Mouse (Mus musculus) right cerebral cortex, postnatal 14 days (tissue): ENCODE results near the gene Cxcl10.
"Not testable (repeated sequence)": the region's sequence is repeated elsewhere in the genome, so short reads cannot be mapped to it uniquely, and the experiment has no call there.

Source experiments
- DNase-seq: peaks from one replicate; pipeline ENCODE4 v3.0.0; 2022

Gene Cxcl10

DNA sequence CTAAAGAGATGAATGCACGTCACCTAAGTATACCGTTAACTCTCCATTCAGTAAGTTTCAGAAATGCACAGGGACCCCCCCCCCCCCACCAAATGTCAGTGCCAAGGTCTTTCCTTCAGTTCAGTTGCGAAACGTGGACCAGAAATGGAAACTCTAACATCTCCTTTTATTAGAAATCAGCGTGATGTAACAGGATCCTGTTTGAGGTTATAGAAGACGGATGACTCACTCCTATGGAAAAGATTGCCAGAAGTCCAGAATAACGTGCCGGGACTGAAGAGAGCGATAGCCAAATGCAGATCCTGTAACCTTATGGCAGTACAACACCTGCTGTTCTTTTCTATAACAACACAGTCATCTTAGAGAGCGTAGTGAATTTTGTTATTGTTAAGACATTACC, 19.7 kb upstream of the Cxcl10 start:
- DNase-seq, result no peak

DNA sequence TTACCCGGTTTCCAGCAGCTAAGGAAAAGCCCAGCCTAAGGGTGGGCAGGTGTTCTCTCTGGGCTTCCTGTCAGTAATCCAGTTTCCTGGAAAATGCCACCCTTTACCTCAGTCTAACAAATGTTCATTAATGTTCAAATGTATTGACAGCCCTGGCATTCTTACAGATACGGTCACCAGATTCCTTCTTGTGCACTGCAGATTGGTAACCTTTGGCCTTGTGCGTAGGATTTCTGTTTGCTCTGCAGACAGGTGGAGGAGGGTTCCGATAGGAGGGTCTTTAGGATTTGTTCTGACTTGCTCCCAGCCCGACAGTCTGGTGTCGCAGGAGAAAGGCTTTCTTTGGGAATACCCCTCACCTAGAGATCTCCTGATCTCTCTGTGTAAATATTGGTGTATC, 17.9 kb upstream of the Cxcl10 start:
- no peak for DNase-seq

DNA sequence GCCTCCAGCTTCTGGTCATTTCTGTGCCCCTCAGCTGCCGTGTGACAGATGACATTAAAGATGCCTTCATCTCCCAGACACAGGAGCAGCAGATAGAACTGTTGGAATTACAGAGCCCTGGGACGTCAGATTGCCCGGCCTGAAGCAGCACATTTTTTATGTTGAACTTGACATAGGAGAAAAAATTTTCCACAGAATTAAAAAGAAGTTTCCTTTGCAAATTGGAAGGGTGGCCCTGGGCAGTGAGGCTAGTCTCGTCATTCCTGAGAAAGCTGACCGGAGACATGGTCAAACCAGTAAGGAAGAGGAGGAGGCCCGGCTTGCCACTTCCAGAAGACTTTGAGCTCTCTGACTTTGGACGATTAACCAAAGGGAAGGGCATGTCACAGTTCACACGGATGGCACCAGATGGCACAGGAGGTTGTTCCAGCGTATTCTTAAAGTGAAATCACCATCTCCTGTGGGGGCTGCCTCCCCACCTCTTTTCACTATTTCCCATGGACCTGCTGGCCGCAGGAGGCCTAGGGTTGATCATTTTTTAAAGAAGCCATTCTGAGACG, 16.5 kb upstream of the Cxcl10 start:
- no peak for DNase-seq

DNA sequence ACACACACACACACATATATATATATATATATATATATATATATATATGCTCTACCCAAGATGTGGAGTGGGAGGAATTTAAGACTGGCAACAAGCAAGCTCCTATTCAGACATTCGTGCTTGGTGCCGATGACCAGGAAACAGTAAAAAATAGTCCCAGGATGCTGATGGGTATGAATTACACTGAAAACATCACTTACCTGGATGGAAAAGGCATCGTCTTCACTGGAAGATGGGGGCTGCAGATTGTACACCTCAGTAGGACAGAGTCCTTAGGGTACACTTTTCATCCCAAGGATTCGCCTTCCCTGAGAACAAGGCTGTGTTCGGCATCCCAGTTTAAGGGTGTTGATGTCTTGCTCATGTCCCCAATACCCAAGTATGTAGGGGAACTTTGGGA, 15.3 kb upstream of the Cxcl10 start:
- no peak for DNase-seq

DNA sequence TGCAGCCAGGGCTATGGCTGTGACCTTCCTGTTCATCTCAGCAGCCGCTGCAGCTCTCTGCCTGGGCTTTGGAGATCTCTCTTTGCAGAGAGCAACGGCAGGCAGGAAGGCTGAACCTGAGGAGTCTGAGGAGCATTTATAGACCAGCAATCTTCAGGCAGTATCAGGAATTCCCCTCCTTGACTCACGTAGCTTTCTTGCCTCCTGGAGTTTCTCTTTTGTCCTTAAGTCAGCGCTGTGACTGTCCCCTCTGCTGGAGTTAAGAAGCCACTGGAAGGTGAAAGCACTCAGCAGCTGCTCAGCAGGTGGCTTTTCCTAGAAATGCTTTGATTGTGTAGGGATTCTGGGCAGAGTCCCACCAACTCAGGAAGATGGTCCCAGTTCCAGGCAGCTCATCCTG, 14.5 kb upstream of the Cxcl10 start:
- no peak for DNase-seq

DNA sequence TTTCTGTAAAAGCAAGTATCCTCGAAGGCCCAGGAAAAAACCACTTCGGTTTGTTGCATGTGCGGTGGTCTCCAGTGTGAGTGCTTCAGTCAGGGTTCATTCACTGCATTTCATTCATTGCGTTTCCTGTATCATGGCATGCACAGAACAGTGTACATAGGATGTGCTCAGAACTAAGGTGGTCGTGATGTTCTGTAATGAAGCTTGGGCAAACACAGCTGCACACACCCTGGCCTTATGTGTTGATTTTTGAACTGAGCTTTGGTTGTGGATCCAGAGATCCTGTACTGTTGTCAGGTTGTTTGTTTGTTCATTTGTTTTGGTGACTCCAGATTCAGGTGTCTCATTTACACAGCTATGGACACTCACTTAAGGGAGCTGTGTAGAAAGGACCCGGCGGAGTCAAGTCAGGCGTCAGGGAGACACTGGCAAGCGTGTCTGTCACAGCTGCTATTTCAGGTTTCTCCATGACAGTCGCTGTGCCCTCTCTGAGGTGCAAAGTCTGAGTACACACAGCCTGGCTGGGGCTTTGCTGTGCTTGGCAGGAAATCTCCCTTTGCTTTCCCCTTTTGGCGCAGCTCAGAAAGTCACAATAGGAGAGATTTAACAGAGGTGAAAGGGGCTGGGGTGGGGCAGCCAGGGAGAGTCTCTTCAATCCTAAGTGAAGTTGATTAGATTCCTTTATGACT, 10.2 kb upstream of the Cxcl10 start:
- no peak for DNase-seq

DNA sequence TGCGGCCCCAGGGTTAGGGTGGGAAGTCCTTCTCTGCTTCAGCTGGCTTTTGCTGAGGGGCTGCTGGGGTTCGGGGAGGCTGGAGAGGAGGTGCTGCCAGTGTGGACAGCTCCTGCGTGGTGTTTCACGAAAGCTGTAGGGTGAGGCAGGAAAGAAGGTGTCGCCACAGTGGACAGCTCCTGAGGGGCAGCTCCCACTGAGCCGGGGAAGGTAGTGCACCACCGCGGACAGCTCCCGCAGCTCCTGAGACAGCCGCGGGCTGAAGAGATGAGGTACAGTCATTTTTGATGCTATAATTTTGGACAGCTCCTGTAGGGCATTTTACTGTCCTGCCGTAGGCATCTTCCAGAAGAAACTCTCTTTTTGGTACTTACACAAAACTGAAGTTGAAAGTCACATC, 9.3 kb upstream of the Cxcl10 start:
- DNase-seq, result no peak

DNA sequence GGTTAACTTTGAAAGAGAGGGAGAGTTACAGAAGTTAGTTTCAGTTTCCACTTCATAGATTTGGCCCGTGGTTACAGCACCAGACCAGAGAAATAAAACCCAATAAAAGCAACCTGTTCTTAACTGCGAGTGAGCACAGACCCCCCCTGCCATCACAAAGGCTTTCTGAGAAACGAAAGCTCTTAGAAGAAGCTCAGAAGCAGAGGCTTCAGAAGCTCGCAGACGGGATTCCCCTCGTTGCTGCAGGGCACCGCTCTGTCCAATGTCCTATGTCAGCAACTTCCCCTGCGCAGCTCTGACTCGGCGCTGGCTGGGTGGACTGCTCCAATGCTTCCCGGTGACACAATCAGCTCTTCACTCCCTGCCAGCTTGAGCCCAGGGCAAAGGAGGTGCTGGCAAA, 4.8 kb upstream of the Cxcl10 start:
- DNase-seq, result no peak

DNA sequence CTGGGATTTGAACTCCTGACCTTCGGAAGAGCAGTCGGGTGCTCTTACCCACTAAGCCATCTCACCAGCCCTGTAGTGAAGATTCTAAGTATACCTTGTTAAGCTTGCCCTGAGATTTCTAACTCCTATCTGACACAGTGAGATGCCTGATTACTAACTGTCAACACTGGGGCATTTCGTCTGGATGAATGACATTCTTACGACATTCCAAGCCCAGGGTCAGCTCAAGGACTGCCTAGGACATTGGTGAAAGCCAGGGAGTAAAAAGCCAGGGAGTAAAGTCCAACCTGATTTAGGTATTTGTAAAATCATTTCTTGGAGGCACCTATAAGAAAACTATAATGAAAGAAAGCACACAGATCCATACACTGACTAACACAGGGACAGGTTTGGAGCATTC, 4.0 kb upstream of the Cxcl10 start:
- not testable (repeated sequence) for DNase-seq

DNA sequence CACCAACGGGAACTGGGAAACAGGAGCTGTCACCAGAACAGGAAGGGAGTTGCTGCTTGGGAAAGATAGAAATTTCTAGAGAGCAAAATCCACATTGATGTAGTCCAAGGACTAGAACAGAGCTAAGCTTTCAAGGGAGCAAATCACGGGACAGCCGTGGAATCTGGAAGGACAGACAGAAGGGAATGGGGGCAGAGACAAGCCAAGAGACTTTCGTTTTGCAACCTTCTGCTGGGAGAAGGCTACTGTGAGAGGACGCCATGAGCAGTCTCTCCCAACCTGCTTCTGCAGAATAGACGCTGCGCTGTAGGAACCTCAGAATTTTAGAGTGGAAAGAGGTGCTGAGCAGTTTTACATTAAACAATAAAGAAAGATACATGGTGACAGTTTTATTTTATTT, 1.0 kb upstream of the Cxcl10 start:
- no peak for DNase-seq

DNA sequence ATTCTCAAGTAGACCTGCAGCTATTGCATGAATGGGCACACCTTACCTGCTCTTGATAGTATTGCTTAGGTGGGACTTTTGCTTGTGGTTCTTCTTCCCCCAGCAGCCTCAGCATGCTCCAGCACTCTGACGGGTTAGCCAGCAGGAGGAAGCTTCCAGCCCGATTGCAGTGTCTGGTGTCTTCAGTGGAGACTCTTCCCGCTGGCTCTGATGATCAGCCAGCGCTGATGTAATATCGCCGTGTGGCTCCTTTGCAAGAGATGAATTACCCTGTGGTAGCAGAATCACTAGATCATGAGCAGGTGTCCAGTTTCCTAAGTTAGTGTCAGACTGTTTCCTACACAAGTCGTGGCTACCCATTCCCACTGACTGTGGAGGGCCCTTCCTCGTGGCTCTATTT, 3.7 kb downstream of the Cxcl10 start:
- no peak for DNase-seq

DNA sequence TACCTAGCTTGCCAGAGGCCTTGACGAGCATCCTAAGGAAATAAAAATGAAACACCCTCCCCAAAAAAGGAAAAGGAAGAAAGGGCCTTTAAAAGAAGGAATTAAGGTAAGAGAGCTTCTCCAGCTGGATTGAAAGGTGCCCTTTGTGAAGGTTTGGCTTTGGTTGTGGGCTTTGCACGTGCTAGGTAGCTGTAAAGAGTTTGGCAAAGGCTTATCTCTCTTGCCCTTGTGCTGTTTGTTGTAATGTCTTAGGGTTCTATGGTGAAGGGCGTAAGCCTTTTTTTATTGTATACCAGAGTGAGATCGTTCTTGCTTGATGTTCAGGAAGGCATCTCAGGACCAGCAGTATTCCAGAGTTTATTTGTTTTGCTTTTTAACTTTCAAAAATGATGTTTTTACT, 8.1 kb downstream of the Cxcl10 start:
- DNase-seq, result no peak

DNA sequence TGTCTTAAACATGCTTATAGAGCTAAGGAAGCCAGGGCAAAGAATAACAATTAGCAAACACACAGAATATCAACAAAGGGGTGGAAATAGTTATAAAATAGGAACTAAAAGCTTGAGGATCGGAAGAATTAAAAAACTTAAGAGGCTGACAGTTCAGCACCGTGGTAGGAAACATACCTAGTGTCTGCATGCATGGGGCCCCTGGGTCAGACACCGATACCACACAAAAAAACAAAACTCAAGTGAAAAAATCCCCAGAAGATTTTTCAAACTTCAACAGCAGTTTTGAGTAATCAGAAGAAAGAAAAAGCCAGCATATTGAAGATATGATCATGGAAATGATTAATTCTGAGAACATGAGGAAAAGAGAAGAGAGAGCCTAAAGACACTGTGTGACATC, 11.9 kb downstream of the Cxcl10 start:
- no peak for DNase-seq

DNA sequence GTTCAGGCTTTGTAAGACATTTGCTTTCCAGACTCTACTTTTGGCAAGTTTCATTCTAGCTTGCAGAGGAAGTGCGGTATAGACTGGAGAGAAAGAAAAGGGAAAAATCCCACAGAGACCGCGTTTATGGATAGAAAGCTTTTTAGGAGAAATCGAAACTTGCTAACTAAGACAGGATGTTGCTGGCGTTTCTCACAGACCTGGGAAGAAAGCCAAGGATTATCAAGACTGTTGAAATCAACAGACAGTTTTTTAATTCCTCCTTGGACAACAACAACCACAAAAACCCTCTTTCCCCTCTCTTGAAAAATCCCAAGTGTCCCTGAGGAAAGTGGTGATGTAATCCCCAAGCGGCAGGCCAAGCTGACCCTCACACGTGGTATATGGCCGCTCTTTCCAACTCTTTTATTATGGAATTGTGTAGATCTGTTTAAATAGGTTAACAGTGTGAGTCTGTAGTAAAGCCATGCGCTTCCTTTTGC, 16.3 kb downstream of the Cxcl10 start:
- no peak for DNase-seq

DNA sequence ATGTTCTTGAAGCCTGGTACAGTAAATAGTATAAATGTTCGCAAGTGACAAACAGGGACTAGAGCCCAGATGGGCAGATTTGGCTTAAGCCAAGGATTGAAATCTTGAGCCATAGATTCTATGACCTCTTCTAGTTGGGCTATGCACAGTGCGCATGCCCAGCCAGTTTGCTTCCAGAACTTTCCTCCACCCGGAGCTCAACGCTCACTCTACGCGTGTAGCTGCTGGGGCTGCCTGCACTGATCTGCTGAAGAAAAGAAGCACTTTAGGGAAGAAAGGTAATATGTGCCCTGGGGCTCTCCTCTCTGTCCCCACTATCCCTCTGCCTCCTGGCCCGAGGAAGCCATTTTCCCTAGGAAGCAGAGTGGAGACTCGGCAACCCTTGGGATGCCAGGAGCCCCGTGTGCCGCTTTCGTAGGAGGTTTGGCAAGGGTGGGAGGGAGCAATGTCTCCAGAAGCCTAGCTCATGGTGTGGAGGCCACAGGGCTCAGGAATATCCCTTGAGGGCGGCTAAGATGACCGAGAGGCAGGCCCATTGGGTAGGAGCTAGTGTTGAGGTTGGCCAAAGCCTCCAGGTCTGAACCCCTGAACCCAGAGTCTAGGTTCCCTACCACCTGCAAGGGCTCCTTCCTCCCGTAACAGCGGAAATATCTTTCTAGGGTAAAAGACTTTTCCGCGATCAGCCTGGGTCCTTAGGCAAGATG, 16.9 kb downstream of the Cxcl10 start, which contains the start of gene Art3:
Art3 (plus strand) TSS at position 193 of the 704 bp plus-strand sequence.
- no peak for DNase-seq

DNA sequence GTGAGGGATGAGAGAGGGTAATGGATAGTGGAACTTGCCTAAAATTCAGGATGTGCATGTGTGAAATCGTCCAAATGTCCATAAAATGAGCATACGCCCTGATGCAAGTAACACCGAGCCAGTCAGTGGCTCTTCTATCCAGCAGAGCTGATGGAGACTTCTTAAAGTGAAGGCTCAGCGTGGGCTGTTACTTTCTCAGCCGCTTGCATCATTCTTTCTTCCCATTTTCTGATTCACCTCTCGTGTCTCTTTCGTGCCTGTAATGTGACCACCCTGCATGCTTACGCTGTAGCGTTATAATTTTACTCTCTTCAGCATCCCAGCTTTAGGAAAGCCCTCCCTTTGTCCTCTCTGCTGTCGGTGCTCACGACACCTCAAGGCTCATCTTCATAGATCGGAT, 17.6 kb downstream of the Cxcl10 start:
- DNase-seq, result no peak

DNA sequence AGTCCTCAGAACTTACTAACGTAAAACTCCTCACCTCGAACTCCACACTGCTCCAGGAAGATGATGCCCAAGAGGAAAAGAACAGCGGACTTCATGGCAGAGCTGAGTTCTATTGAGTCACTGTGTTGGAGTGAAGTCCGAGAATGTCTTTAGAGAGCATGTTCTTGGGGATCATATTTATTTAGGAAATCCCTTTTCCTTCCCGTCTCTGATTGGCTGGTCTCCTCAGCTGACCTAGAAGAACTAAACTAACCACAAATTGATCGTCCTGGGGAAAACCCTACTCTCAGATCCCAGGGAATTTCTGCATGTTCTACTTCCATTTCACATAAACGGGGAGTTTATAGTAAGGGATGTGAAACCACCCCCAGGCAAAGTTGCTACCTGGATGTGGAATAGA, 20.8 kb downstream of the Cxcl10 start, which contains the start of gene Cxcl9:
Cxcl9 (minus strand) TSS at position 151 of the 400 bp plus-strand sequence.
- no peak for DNase-seq

DNA sequence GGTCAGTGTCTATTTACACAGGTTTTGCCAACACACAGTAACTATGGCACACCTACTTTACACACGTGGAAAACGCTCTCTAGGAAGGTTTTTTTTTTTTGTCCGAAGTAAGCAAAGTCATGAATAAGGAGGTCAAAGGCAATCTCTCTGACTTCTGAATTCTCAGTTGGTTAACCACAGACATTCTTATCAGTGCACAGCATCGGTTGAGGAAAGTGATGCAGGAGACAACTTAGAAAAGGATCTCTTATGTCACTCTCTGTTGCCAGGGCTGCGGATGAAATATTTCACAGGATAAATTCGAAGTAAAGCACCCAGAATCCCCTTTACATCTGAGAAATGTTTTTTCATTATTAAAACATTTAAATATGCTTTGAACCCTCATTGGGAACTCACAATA, 21.3 kb downstream of the Cxcl10 start:
- DNase-seq, result no peak

DNA sequence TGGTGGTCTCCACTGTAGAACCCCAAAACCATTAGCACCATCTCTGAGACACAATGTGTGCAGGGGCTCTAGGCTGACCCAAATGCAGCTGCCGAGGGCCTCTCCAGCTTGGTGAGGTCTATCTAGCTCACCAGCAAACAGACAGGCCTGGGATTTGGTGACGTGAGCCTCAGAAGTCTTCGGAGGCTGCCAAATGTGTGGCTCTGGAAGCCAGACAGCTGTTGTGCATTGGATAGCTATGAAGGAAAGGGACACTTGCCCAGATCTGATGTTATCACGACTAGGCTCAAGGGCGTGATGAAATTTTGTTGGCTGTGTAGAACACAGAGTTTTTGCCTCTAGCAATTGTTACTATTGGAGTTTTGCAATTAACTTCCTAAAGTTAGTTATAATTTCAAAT, 25.4 kb downstream of the Cxcl10 start:
- DNase-seq, result no peak

DNA sequence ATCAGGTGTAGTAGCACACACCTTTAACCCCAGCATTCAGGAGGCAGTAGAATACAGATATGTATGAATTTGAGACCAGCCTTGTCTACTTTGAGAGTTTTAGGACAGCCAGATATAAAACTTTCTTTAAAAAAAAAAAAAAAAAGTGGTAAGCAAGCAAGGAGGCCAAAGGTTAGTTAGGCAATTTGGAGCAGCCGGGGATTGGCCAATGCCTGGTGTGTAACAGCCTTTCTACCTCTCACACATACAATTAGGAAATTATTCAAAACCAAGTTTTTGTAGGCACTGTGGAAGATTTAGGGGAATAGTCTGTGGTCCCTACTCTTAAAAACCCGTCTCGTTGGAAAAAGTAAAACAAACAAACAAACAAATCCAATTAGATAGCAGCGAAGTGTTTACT, 26.1 kb downstream of the Cxcl10 start:
- DNase-seq, result no peak

DNA sequence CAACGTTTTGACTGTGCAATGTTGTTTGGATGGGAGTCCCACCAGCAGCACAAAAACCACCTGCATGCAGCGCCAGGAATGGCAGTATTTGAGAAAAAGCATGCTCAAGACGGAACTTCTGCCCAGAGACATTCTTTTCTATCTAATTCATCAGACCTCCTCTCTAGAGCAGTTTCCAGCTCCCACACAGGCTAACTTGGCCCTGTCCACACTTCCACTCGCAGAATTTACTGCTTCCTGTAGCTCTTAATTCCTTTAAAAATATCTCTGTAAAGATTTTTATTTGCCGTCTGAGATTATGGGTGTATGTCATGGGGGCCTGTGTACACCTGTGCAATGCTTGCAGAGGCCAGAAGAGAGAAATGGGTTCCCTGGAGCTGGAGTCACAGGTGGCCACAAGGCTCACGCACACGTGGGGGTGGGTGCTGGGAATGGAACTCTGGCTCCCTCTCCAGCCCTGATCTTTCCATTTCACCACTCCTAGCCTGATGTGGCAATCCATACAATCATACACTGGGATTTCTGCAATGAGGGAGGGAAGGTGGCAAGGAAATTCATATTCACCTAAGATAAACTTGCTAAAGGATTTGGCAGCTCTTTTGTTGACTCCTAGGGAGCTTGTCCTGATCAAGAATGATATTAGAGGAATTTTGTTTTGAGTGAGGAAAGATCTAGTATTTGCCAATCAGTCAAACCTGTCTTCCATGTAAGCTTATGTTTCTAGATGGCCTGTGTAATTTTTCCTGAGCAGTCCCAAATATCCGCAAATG, 26.9 kb downstream of the Cxcl10 start:
- no peak for DNase-seq

DNA sequence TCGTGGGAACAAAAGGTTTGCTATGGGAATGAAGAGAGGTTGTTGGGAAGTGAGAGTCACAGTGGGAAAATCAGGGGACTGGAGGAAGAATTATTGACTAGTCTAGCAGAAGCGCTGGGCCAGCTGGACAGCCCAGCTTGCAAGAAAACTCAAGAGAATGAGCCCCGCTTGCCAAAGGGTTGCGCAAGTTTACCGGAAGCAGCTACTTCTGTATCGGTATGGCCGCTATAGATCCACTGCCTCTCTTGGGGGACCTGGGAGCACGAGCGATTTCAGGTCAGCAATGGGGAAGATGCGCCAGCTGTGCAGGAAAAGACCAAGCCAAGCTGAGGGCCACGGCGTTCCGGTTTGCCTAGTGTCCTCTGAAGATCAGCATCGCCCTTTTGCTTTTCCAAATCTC, 30.1 kb downstream of the Cxcl10 start:
- no peak for DNase-seq

DNA sequence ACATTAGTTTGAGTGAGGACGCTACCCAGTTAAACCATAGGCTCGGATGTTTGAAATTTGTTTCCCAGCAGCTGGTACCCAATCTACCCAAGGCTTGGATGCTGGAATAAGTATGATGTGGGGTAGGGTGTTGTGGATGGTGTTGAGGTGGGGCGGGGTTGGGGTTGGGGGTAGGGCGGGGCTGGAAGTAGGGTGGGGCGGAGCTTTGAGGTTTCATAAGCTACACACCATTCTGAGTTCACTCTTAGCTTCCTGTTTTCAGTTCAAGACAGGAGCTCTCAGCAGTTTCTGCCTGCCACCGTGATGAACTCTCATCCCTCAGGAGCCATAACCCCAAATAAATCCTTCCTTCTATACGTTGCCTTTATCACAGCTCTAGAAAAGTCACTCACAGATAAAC, 30.6 kb downstream of the Cxcl10 start:
- DNase-seq, result no peak

DNA sequence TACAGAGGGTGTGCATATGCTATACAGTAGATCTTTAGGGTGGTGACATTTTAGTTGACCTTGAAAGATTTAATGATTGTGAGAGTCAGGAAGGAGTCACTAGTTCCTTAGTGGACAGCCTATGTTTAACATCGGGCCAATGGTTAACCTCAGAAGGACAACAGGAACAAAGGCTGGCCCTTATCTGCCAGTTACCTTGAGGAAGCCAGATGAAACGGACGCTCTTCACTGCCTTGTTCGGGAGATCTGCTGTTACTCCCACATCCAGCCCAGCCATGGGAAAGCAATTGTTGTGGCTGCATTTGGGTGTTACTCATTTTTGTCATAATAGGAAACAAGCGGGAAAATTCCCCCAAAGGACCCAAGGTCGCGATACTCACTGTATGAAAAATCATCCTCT, 34.9 kb downstream of the Cxcl10 start:
- DNase-seq, result no peak
